In genomic region chr15:99520306-99520705, GRCm38 (mm10) we compare ENCODE assay signal across 41 mouse cellular contexts. TPM values are rescaled to one million over a fixed set of nuclear protein-coding genes. Genes with fewer than 3 reads are reported as not detected.
"Had no signal": no experiment of that assay in that cellular context is flagged by ENCODE, and none has a peak within 500 bp of the region (broad histone marks: within the 10 kb centered on the region; RNA-seq: fewer than 3 reads in every experiment).

No protein-coding gene starts in this region.

- H3K4me3 ChIP-seq: heart, adult 2 months; heart, embryonic 13.5 days; heart, embryonic 15.5 days; hindbrain, embryonic 13.5 days; hindbrain, embryonic 15.5 days; kidney, embryonic 15.5 days; limb, embryonic 13.5 days; limb, embryonic 15.5 days; liver, embryonic 12.5 days had no signal

- H3K36me3 ChIP-seq: heart, embryonic 13.5 days; heart, embryonic 15.5 days; hindbrain, embryonic 13.5 days; kidney, embryonic 15.5 days; limb, embryonic 13.5 days; limb, embryonic 15.5 days; liver, embryonic 12.5 days had no signal

- H3K9ac ChIP-seq: heart, embryonic 13.5 days; heart, embryonic 15.5 days; hindbrain, embryonic 13.5 days; hindbrain, embryonic 15.5 days; kidney, embryonic 15.5 days; limb, embryonic 13.5 days; limb, embryonic 15.5 days; liver, embryonic 12.5 days; liver, embryonic 14.5 days had no signal

- DNase-seq: gastrocnemius, postnatal 10 days; gastrocnemius, postnatal 25 days; heart, adult 2 months; heart, postnatal 14 days; heart, postnatal 36 days; kidney, adult 11 months; kidney, adult 2 months; kidney, adult 9 months; kidney, postnatal 14 days; kidney, postnatal 36 days; layer of hippocampus, adult 9-11 months; layer of hippocampus, postnatal 36 days; left cerebral cortex, postnatal 4 days had no signal

- H3K4me1 ChIP-seq: heart, embryonic 13.5 days; heart, embryonic 15.5 days; hindbrain, embryonic 13.5 days; hindbrain, embryonic 15.5 days; limb, embryonic 13.5 days; liver, embryonic 12.5 days had no signal

- H3K9me3 ChIP-seq: heart, embryonic 13.5 days; hindbrain, embryonic 13.5 days; hindbrain, embryonic 15.5 days; kidney, embryonic 15.5 days; limb, embryonic 13.5 days; limb, embryonic 15.5 days; liver, embryonic 12.5 days had no signal

- H3K27ac ChIP-seq: heart, adult 2 months; heart, embryonic 13.5 days; heart, embryonic 15.5 days; hindbrain, embryonic 13.5 days; hindbrain, embryonic 15.5 days; hindbrain, postnatal 0 days; kidney, embryonic 15.5 days; kidney, postnatal 0 days; limb, embryonic 13.5 days; limb, embryonic 15.5 days; liver, embryonic 12.5 days; liver, embryonic 14.5 days had no signal

- H3K27me3 ChIP-seq: hindbrain, embryonic 15.5 days had no signal

RNA-seq across cellular contexts. Expression of gene Faim2, which starts 7.7 kb away (rescaled TPM):
- total RNA-seq: gastrocnemius, postnatal 4 days; granulocyte monocyte progenitor cell, adult 5-6 weeks; hematopoietic stem cell, adult 5-6 weeks had no signal
- polyA plus RNA-seq: heart, postnatal 0 days; limb, embryonic 11.5 days; liver, adult 2 months; liver, embryonic 14.5 days had no signal

RNA-seq across cellular contexts. Expression of gene Aqp2, which starts 58.5 kb away (rescaled TPM):
- total RNA-seq: gastrocnemius, postnatal 10 days; gastrocnemius, postnatal 25 days; gastrocnemius, postnatal 4 days; granulocyte monocyte progenitor cell, adult 5-6 weeks; heart, postnatal 14 days; heart, postnatal 36 days; hematopoietic stem cell, adult 5-6 weeks; hindbrain, postnatal 0 days; layer of hippocampus, adult 18-20 months; layer of hippocampus, postnatal 14 days; layer of hippocampus, postnatal 36 days; left cerebral cortex, adult 18-20 months; left cerebral cortex, postnatal 10 days; left cerebral cortex, postnatal 25 days; left cerebral cortex, postnatal 4 days; liver, adult 2 months had no signal
- polyA plus RNA-seq: heart, embryonic 11.5 days; heart, embryonic 13.5 days; heart, embryonic 15.5 days; heart, postnatal 0 days; hindbrain, embryonic 11.5 days; hindbrain, embryonic 13.5 days; hindbrain, embryonic 15.5 days; intestine, embryonic 14.5 days; intestine, embryonic 16.5 days; large intestine, adult 2 months; limb, embryonic 11.5 days; limb, embryonic 13.5 days; limb, embryonic 15.5 days; liver, adult 2 months; liver, embryonic 12.5 days; liver, embryonic 14.5 days; liver, embryonic 16.5 days had no signal
